Mouse (Mus musculus): ENCODE results near the gene Eef1a2.

DNA sequence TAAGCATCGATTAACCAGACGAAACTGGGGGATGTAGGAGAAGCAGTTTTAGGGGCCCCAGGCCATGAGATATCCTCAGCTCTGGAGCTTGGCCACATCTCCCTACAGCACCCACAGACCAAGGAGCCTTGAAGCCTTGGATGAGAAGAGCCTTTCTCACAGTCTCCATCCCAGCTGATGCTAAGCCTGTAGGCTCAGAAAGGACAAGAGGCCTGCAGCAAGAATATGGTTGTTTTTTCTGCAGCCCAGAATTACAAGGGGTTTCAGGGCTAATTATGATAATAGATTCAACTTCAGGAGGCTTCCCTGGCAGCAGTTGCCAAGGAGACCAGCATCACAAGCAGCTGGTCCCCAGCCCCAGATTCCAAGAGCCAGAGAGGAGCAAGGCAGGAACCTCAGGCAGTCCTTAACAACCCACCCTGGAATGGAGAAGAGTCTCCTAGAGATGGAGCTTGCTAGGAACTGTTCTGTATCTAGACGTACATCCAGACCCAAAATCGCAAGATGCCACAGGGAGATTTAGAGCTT, 35.8 kb downstream of the Eef1a2 start:
- TF ChIP-seq POLR2A (IDR thresholded peaks at IDR 0.05; ENCODE audit: low read depth, low read length) (no peak), CTCF (IDR thresholded peaks at IDR 0.05; ENCODE audit: borderline replicate concordance, insufficient read depth, low read length) (no peak)
